Mouse (Mus musculus): ENCODE results near the gene Tmbim4.

- no peak for TF ChIP-seq CTCF (IDR thresholded peaks at IDR 0.05; ENCODE audit: borderline replicate concordance, control insufficient read depth, extremely low read depth, insufficient read depth, low read length, poor library complexity)
- TF ChIP-seq POLR2A (IDR thresholded peaks at IDR 0.05; ENCODE audit: control insufficient read depth, extremely low read depth, insufficient read depth, low read length, poor library complexity) = no peak
Observed at GRCm38 (mm10) chr10:120193255-120193654, 8.1 kb upstream of the Tmbim4 start.

Measured in thymus, adult 2 months (tissue).